Mouse (Mus musculus) cerebellum, adult 2 months (tissue): ENCODE results near the gene Coro7.

Source experiments
- CTCF ChIP-seq: fragments of 200-500 bp; IDR thresholded peaks from 2 replicates; pipeline ENCODE4 v1.5.1; 2011; ENCODE audit warnings: low read depth, mild to moderate bottlenecking, control low read depth, low read length, moderate library complexity, borderline replicate concordance; ENCODE audit not compliant: insufficient read depth
- POLR2A ChIP-seq: fragments of 200-500 bp; IDR thresholded peaks from 2 replicates; pipeline ENCODE4 v1.6.1; 2011; ENCODE audit warnings: low read length, control low read depth, borderline replicate concordance; ENCODE audit not compliant: insufficient read depth

DNA sequence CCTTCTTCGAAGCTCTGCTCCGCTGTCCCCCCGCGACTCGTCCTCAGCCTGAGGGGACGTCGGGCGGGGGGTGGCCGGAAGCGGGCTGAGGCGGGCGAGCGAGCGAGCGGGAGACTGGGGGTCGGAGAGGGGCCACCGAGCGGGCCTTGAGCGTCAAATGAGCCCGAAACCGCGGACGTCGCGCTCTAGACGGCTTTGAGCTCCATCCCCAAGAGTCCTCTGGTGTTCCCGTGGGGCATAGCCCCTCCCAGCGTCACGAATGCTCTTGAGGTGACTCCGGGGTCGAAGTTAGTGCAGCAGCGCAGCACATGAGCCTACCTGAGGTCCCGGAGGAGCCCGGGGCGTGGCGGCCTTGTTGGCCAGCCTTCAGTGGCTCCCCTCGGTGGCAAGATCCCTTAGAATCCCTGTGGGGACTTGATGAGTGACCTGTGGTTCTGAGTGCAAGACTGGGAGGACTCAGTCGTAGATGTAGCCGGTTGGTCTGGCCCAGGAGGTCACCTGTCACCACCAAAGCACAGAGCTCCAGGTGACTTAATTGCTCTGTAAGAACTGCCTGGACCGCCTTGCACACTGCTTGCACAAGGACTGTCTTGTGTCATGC lies 47.1 kb upstream of the Coro7 start:
- TF ChIP-seq CTCF (no peak), POLR2A (no peak)
